Mouse (Mus musculus) brain, adult 2 months (tissue): ENCODE data around the gene Nabp1.
A peak's percentile ranks its signal among the peaks of the same experiment; 100 is the strongest.

Experiments used
- DNase-seq: peaks from one replicate; pipeline ENCODE4 v3.0.0; 2011; ENCODE audit warnings: low read depth, low spot score

Nabp1 gene

GRCm38 (mm10) chr1:51478262-51479026 is at the start of gene Nabp1:
Nabp1 (minus strand) TSS chr1:51478425.
- peak; percentile 99 for DNase-seq

- DNase-seq = peak; percentile 53
These were observed 47.5 kb upstream of the Nabp1 start for GRCm38 (mm10) chr1:51525563-51526265.

DNA sequence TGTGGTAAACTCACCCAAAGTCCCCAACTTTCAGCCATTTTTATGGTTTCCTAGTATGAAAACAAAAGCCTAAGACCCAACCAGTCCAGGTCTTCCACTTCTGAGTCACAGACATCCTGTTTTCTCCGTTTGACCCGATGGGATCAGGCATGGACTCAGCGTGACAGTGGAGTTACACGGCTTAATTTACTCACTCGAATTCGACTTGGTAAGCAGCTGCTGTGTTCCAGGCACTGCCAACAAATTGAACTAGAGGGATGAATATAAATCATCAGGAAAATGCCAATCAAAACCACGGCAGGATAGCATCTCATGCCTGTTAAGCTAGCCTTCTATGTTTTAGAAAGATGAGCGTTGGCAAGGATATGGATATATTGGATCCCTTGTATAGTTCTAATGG is 43.4 kb upstream of the Nabp1 start:
- DNase-seq = no peak

GRCm38 (mm10) chr1:51520246-51520780 is 42.1 kb upstream of the Nabp1 start:
- no peak for DNase-seq

- no peak for DNase-seq
These were observed 40.9 kb upstream of the Nabp1 start for GRCm38 (mm10) chr1:51519112-51519511.

DNA sequence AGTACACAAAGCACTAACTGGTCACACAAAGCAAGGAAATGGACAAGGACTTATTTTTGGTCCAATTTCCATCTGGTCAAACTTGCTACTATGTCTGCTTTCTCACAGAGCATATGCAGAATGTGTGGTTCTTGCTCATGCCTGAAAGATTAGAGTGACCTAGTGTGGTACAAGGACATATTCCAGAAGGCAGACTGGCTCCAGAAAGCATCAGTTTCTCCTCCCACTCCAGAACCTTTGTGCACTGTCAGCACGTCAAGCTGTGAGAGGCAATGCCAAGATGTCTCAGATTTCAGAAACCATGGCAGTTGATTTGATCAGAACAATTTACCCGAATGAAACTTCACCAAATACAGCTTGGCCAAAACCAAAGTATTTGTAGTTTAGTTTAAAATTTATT is 37.4 kb upstream of the Nabp1 start:
- no peak for DNase-seq

GRCm38 (mm10) chr1:51515041-51515440 is 36.8 kb upstream of the Nabp1 start:
- peak; percentile 77 for DNase-seq

- no peak for DNase-seq
These were observed 36.2 kb upstream of the Nabp1 start for GRCm38 (mm10) chr1:51514379-51514778.

DNA sequence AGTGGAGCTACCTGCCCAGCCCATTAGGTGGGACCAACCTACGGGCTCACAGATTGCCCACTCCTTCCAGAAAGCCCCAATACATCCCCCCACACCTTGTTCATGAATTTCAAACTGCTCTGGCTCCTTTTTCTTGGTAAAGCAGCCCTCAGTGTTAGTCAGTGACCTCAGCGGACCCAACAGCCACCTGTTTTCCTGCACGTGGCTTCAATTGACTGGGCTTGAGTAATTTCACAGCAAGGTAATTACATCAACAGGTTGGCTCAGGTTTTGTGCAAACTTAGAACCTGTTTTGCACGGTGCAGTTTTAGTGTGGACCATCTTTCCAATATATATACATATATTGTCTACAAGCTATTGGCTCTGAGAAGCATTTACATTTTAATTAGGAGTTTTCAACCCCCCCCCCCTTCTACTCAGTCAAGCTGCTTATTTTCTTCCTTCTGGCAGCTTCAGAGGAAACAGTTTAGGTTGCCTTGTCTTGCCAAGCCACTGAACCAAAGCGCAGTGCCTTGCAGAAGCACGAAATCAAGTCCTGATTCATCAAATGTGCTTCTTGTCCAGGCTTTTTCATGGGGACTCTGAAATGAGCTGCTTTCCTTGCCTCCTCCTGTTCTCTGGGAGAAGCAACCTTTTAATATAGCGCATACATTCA is 35.0 kb upstream of the Nabp1 start:
- peak; percentile 64 for DNase-seq

- DNase-seq = no peak
These were observed 34.1 kb upstream of the Nabp1 start for GRCm38 (mm10) chr1:51512326-51512725.

GRCm38 (mm10) chr1:51509776-51510175 is 31.6 kb upstream of the Nabp1 start:
- peak; percentile 34 for DNase-seq

GRCm38 (mm10) chr1:51509083-51509482 is 30.9 kb upstream of the Nabp1 start:
- peak; percentile 79 for DNase-seq

- no peak for DNase-seq
These were observed 30.3 kb upstream of the Nabp1 start for GRCm38 (mm10) chr1:51508543-51508942.

- DNase-seq = no peak
These were observed 29.2 kb upstream of the Nabp1 start for GRCm38 (mm10) chr1:51507436-51507835.

GRCm38 (mm10) chr1:51506236-51506635 is 28.0 kb upstream of the Nabp1 start:
- no peak for DNase-seq

DNA sequence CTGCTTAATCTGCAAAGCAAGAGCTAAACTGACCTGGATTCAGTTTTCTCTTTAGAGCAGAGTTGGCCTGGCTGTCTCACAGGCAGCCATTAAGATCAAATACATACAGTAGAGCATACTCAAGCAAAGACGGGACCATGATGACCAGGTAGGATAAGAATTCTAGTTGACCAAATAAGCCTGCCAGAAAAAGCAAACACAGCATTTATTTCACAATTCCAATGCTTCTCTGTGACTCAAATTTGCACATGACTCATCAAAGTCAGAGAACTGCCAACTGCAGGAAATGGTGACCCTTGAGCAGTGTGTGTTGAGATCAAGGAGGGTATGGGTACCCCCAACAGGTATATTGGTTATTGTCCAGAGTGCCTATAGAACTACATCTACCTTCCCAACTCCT is 27.4 kb upstream of the Nabp1 start:
- DNase-seq = no peak

- no peak for DNase-seq
These were observed 24.8 kb upstream of the Nabp1 start for GRCm38 (mm10) chr1:51503055-51503454.

- no peak for DNase-seq
These were observed 24.1 kb upstream of the Nabp1 start for GRCm38 (mm10) chr1:51502353-51502752.

DNA sequence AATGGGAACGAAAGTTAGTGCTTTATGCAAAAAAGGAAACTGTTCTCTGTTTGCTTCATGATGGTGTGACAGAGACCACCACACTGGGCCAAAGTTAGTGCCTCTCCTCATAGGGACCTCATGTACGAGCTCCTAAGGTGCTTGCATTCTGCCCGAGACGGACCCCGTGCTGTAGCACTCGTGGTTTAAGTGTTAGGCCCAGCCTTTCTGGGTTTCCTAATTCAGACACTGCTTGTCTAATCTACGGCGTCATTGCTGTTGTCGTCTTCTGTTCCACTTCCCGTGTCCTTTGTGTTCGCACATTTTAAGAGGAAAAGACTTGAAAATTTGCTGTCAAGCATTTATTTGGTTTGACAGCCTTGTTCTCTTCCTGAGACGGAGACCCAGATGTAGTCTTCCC is 23.0 kb upstream of the Nabp1 start:
- DNase-seq = no peak

DNA sequence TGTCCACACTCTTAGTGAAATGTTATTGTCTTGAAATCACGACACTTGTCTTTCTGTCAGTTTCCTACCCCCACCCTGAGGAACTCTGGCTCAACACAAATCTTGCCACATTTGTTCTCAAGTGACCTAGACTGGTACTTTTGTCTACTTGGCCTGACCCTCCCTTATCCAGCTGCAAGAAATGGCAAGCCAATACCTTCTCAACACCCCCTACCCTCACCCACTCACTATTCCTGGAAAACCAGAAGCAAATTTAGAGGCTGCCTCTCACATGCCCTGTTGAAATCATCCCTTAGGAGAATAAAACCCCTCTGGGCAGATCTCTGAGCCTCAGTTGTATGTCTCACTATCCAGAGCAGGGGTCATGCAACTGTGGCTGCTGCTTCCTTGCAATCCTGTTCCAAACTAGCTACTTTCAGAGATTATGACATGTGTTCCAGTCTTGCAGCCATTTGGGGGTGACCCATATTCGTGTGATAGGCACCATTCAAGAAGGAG is 20.4 kb upstream of the Nabp1 start:
- DNase-seq = no peak

- DNase-seq = no peak
These were observed 17.9 kb upstream of the Nabp1 start for GRCm38 (mm10) chr1:51496163-51496562.
